In the genomic region with DNA sequence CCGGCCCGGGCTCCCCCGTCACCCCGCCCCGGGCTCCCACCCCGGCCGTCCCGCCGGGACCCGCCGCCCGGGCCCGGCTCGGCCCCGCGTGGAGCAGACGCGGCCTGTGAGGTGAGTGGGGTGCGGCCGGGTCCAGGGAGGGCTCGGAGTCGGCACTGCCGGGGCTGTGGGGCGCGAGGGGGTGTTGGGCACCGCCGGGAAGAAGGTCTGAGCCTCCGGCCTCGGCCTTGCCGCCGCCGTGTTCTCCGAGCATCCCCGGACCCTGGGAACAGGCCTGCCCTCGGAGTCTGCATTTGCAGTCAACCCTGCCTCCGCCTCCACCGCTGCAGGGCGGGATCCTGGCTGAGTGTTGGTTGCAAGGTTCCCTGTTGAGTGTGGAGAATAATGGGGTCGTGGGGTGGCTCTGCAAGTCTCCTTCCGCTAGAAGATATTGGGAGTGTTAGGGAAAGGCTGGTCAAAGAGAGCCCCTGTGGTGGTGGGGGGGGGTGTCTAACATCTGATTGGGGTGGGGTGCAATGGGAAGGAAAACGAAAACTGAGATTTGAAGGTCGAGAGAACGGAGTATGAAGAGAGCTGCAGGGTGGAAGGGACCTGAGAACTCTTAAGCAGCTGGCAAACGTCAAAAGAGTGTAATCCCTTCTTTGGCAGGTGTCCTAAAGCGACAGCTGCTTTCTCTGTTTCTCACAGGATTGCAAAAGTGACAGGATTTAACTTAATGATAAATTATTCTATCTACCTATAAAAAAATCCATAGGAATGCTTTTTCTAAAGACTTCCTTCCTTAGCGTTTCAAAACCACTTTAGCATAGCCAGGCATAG, we compare ENCODE assay signal across 8 mouse cellular contexts. TPM values are rescaled to one million over a fixed set of nuclear protein-coding genes. Genes with fewer than 3 reads are reported as not detected.
A peak's percentile ranks its signal among the peaks of the same experiment; 100 is the strongest.
DNase-seq lines count a peak whose midpoint lies in the region; ATAC-seq and TF ChIP-seq lines count a peak whose summit lies in the region.

No protein-coding gene starts in this region.

- no peak overlapping the region for H3K27ac ChIP-seq in kidney, adult 2 months (ENCODE audit: insufficient read depth, low read depth, low read length)
- H3K27ac ChIP-seq in forebrain, embryonic 10.5 days, result peak overlapping the region; percentile 97
- H3K27ac ChIP-seq in limb, embryonic 15.5 days, result peak overlapping the region; percentile 97
- peak overlapping the region; percentile 88 for H3K27ac ChIP-seq in neural tube, embryonic 15.5 days (replicated peaks)

- H3K4me1 ChIP-seq in kidney, adult 2 months (ENCODE audit: control insufficient read depth, insufficient read depth, low read length), result no peaks in the 10 kb centered on the region; the same call in 1 of the 2 replicates
- peaks cover 50% of the 10 kb centered on the region for H3K4me1 ChIP-seq in forebrain, embryonic 10.5 days
- peaks cover 38% of the 10 kb centered on the region for H3K4me1 ChIP-seq in limb, embryonic 15.5 days
- H3K4me1 ChIP-seq in neural tube, embryonic 15.5 days, result peaks cover 36% of the 10 kb centered on the region

- 4% methylated on average over 44 of the region's 46 CpGs for WGBS in kidney, adult 2 months
- WGBS in forebrain, embryonic 10.5 days, result 2% methylated on average over 46 of the region's 46 CpGs
- under 1% methylated on average over 45 of the region's 46 CpGs for whole genome bisulfite sequencing in limb, embryonic 15.5 days
- WGBS in neural tube, embryonic 15.5 days, result 2% methylated on average over 46 of the region's 46 CpGs

- H3K9me3 ChIP-seq in forebrain, embryonic 10.5 days, result no peaks in the 10 kb centered on the region
- no peaks in the 10 kb centered on the region for H3K9me3 ChIP-seq in limb, embryonic 15.5 days
- no peaks in the 10 kb centered on the region for H3K9me3 ChIP-seq in neural tube, embryonic 15.5 days (replicated peaks)

- no peak; the same call in 1 of the 2 replicates for ATAC-seq in limb, embryonic 15.5 days (ENCODE audit: insufficient number of reproducible peaks, low FRiP score, low TSS enrichment, low read depth)
- ATAC-seq in neural tube, embryonic 15.5 days (ENCODE audit: low FRiP score), result peak; percentile 30; the same call in 1 of the 2 replicates
- no peak for ATAC-seq in inflammation-experienced regulatory T-cells, adult 6 months

- DNase-seq in kidney, adult 2 months, result no peak
- DNase-seq in kidney, postnatal 14 days, result no peak
- DNase-seq in MN1 (ENCODE audit: low spot score), result peak; percentile 50
- DNase-seq in forebrain, embryonic 10.5 days (ENCODE audit: extremely low spot score, low spot score), result peak; percentile 71
- DNase-seq in thymus, adult 18-20 months, result no peak

- H3K27me3 ChIP-seq in kidney, adult 2 months (replicated peaks; ENCODE audit: control insufficient read depth, insufficient read depth, low read length), result no peaks in the 10 kb centered on the region
- H3K27me3 ChIP-seq in forebrain, embryonic 10.5 days (ENCODE audit: poor library complexity, severe bottlenecking), result no peaks in the 10 kb centered on the region
- no peaks in the 10 kb centered on the region for H3K27me3 ChIP-seq in limb, embryonic 15.5 days
- H3K27me3 ChIP-seq in neural tube, embryonic 15.5 days (replicated peaks), result no peaks in the 10 kb centered on the region

- H3K36me3 ChIP-seq in kidney, adult 2 months (ENCODE audit: control insufficient read depth, insufficient read depth, low read length), result no peaks in the 10 kb centered on the region
- peaks cover 59% of the 10 kb centered on the region for H3K36me3 ChIP-seq in forebrain, embryonic 10.5 days (replicated peaks)
- peaks cover 36% of the 10 kb centered on the region for H3K36me3 ChIP-seq in limb, embryonic 15.5 days
- H3K36me3 ChIP-seq in neural tube, embryonic 15.5 days, result peaks cover 6% of the 10 kb centered on the region

- peak overlapping the region; percentile 72; the same call in 1 of the 2 replicates for H3K4me3 ChIP-seq in kidney, adult 2 months (ENCODE audit: insufficient read depth, low read depth, low read length)
- peak overlapping the region; percentile 81 for H3K4me3 ChIP-seq in forebrain, embryonic 10.5 days
- peak overlapping the region; percentile 88 for H3K4me3 ChIP-seq in limb, embryonic 15.5 days
- H3K4me3 ChIP-seq in neural tube, embryonic 15.5 days (replicated peaks), result peak overlapping the region; percentile 81

- no peak for TF ChIP-seq POLR2A in kidney, adult 2 months (IDR thresholded peaks at IDR 0.05; ENCODE audit: low read depth, low read length)

- peak overlapping the region; percentile 97 for H3K4me2 ChIP-seq in limb, embryonic 15.5 days
- H3K4me2 ChIP-seq in neural tube, embryonic 15.5 days, result peak overlapping the region; percentile 100

- no peak for TF ChIP-seq CTCF in kidney, adult 2 months (conservative IDR thresholded peaks at IDR 0.05; ENCODE audit: insufficient read depth, insufficient read length, low read depth, low read length)

- H3K9ac ChIP-seq in limb, embryonic 15.5 days, result peak overlapping the region; percentile 91
- H3K9ac ChIP-seq in neural tube, embryonic 15.5 days (replicated peaks), result peak overlapping the region; percentile 75

RNA-seq across cellular contexts. Expression of a gene that starts 0.4 kb away (rescaled TPM):
- 2.4 and 3.7 TPM in 2 replicates for polyA plus RNA-seq in kidney, adult 2 months (2012; rRNA removed)
- 77.0 and 78.9 TPM in 2 replicates for polyA plus RNA-seq in forebrain, embryonic 10.5 days (2016; fragmentation: Nextera tagmentation; extraction: Ambion mirVana)
- polyA plus RNA-seq in limb, embryonic 15.5 days (2015; fragmentation: Nextera tagmentation; extraction: Ambion mirVana), result 24.9 and 26.7 TPM in 2 replicates
- 5.3 and 11.7 TPM in 2 replicates for polyA plus RNA-seq in neural tube, embryonic 15.5 days (2015; fragmentation: Nextera tagmentation; extraction: Ambion mirVana)
- polyA plus RNA-seq in inflammation-experienced regulatory T-cells, adult 6 months (2017; shearing (Covaris generic)), result 1 to 10 TPM; 2.0 to 9.6 (median 2.7) TPM

RNA-seq across cellular contexts. Expression of a gene that starts 0.5 kb away (rescaled TPM):
- polyA plus RNA-seq in kidney, adult 2 months (2012; rRNA removed), result 8.4 and 10.6 TPM in 2 replicates
- 192 and 194 TPM in 2 replicates for polyA plus RNA-seq in forebrain, embryonic 10.5 days (2016; fragmentation: Nextera tagmentation; extraction: Ambion mirVana)
- polyA plus RNA-seq in limb, embryonic 15.5 days (2015; fragmentation: Nextera tagmentation; extraction: Ambion mirVana), result 115 and 118 TPM in 2 replicates
- polyA plus RNA-seq in neural tube, embryonic 15.5 days (2015; fragmentation: Nextera tagmentation; extraction: Ambion mirVana), result 72.2 and 85.9 TPM in 2 replicates
- polyA plus RNA-seq in inflammation-experienced regulatory T-cells, adult 6 months (2017; shearing (Covaris generic)), result 10 to 100 TPM; 62.0 to 75.7 (median 67.7) TPM

RNA-seq across cellular contexts. Expression of a gene that starts 7.6 kb away (rescaled TPM):
- polyA plus RNA-seq in kidney, adult 2 months (2012; rRNA removed), result 33.6 and 36.3 TPM in 2 replicates
- polyA plus RNA-seq in forebrain, embryonic 10.5 days (2016; fragmentation: Nextera tagmentation; extraction: Ambion mirVana), result 20.0 and 21.6 TPM in 2 replicates
- 19.7 and 19.8 TPM in 2 replicates for polyA plus RNA-seq in limb, embryonic 15.5 days (2015; fragmentation: Nextera tagmentation; extraction: Ambion mirVana)
- 19.1 and 21.8 TPM in 2 replicates for polyA plus RNA-seq in neural tube, embryonic 15.5 days (2015; fragmentation: Nextera tagmentation; extraction: Ambion mirVana)
- polyA plus RNA-seq in inflammation-experienced regulatory T-cells, adult 6 months (2017; shearing (Covaris generic)), result 1 to 10 TPM in 1 of 3 experiments, under 1 TPM in 2; 0.92 to 1.3 (median 0.98) TPM

RNA-seq across cellular contexts. Expression of a gene that starts 12.0 kb away (rescaled TPM):
- polyA plus RNA-seq in kidney, adult 2 months (2012; rRNA removed), result not detected in 2 replicates
- 0.44 and 0.71 TPM in 2 replicates for polyA plus RNA-seq in forebrain, embryonic 10.5 days (2016; fragmentation: Nextera tagmentation; extraction: Ambion mirVana)
- polyA plus RNA-seq in limb, embryonic 15.5 days (2015; fragmentation: Nextera tagmentation; extraction: Ambion mirVana), result 0.26 and 0.34 TPM in 2 replicates
- 0.33 and 0.54 TPM in 2 replicates for polyA plus RNA-seq in neural tube, embryonic 15.5 days (2015; fragmentation: Nextera tagmentation; extraction: Ambion mirVana)
- polyA plus RNA-seq in inflammation-experienced regulatory T-cells, adult 6 months (2017; shearing (Covaris generic)), result under 1 TPM in 1 of 3 experiments, not detected in 2; 0.30 TPM

RNA-seq across cellular contexts. Expression of a gene that starts 12.1 kb away (rescaled TPM):
- not detected in 2 replicates for polyA plus RNA-seq in kidney, adult 2 months (2012; rRNA removed)
- polyA plus RNA-seq in forebrain, embryonic 10.5 days (2016; fragmentation: Nextera tagmentation; extraction: Ambion mirVana), result not detected in 2 replicates
- polyA plus RNA-seq in limb, embryonic 15.5 days (2015; fragmentation: Nextera tagmentation; extraction: Ambion mirVana), result not detected in 2 replicates
- not detected in 2 replicates for polyA plus RNA-seq in neural tube, embryonic 15.5 days (2015; fragmentation: Nextera tagmentation; extraction: Ambion mirVana)
- not detected for polyA plus RNA-seq in inflammation-experienced regulatory T-cells, adult 6 months (2017; shearing (Covaris generic))

Comparison
In these comparisons a context has a peak if more than half of its experiments do, and no peak if none do; other contexts are left out.
1. DNase-seq: peak in MN1 (single experiment) and forebrain, embryonic 10.5 days (single experiment); none in kidney, adult 2 months (single experiment), kidney, postnatal 14 days (single experiment) and thymus, adult 18-20 months (0 of 2).
2. Peak in every context shown above with its lines, with median percentiles within 50 percentile points of each other: H3K4me3 ChIP-seq.